Mouse (Mus musculus) skeletal muscle tissue, postnatal 0 days (tissue): ENCODE results near the gene Pcp4. TPM values are rescaled to one million over a fixed set of nuclear protein-coding genes. Genes with fewer than 3 reads are reported as not detected.

Source experiments
- polyA plus RNA-seq: library from polyadenylated mRNA; unstranded; fragments of >200 nt; fragmentation: Nextera tagmentation; extraction: Ambion mirVana; gene quantifications from 2 replicates; pipeline ENCODE4 v1.2.1, GENCODE M21; 2015

Gene Pcp4
- 0.57 TPM in 1 of 2 replicates, not detected in the other for polyA plus RNA-seq

DNA sequence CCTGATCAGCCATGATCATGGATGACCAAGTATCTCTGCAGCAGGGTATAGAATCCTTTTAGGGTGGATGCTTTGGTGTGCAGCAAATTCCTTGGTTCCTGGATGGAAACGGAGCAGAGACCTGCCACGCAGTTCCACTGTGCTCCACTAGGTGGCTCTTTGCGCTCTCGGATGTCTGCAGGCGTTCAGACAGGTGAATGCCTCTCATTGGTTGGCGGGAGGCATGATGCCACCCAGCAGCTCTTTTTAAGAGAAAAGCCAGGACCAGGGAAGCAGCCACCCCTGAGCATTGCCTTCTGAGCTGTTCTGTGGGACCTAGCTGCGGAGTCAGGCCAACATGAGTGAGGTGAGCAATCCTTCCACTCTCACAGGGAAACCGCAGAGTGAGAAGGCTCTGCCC is at the start of gene Pcp4:
Gene Pcp4, plus strand, starts transcription at position 162 of the 400 bp plus-strand sequence.

DNA sequence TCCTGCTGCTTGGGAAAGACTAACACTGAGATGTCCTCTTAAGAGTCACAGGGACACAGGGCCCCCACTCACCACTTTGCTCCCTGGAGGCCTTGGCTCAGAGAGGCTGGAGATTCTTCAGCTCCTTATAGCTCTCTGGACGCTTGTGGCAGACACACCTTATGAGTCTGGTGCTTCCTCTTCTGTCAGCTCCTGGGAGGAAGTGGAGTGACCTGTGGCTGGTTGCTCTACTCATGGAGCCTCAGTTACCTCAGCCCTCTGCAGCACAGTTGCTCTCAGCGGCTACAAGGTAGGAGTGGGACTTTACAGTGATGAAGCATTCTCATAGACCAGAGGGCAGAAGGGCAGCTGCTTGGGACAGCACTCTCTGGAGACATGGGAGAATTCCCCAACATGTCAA is 23.9 kb upstream of the Pcp4 start, which contains the start of gene Itgb2l:
Gene Itgb2l, minus strand, starts transcription at position 152 of the 400 bp plus-strand sequence.

Other genes with a start within 250 kb of the Pcp4 start
- gene B3galt5, start 231.8 kb upstream of the Pcp4 start, polyA plus RNA-seq = 0.12 TPM in 1 of 2 replicates, not detected in the other
- gene Itgb2l, start 24.0 kb upstream of the Pcp4 start, polyA plus RNA-seq = 0.05 and 0.15 TPM in 2 replicates